Mouse (Mus musculus): Measurements from ENCODE around the gene Fbxl15. TPM values are rescaled to one million over a fixed set of nuclear protein-coding genes. Genes with fewer than 3 reads are reported as not detected.

Fbxl15 gene
- polyA plus RNA-seq, 2 experiments from 2014 or later, result 5.6 to 6.9 TPM

DNA sequence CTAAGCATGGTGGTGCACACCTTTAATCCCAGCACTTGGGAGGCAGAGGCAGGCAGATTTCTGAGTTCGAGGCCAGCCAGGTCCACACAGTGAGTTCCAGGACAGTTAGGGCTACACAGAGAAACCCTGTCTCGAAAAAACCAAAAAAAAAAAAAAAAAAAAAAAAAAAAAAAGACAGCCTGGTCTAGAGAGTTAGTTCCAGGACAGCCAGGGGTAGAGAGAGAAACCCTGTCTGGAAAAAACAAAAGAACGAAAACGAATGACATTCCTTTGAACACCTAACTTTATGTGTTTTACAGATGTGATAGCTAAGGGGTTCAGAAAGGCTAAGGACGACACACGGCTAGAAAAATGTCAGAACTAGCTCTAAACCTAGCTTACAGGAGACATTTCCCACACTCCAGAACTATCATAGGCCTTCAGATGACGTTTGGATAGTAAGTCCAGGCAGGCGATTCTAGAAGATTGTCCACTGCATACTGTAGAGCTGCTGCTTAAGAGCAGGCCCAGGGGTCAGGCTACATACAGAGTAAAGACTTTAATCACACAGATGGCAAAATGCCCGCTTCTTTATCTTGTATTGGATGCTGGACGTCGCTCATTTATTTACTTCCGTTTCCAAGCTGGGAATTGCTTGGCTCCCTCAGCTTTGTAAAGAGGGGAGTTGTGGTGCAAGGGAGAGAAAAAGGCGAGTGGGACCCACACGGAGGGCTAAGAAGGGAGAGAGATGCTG is 20.1 kb downstream of the Fbxl15 start:
- peak; percentile 5 for ATAC-seq

DNA sequence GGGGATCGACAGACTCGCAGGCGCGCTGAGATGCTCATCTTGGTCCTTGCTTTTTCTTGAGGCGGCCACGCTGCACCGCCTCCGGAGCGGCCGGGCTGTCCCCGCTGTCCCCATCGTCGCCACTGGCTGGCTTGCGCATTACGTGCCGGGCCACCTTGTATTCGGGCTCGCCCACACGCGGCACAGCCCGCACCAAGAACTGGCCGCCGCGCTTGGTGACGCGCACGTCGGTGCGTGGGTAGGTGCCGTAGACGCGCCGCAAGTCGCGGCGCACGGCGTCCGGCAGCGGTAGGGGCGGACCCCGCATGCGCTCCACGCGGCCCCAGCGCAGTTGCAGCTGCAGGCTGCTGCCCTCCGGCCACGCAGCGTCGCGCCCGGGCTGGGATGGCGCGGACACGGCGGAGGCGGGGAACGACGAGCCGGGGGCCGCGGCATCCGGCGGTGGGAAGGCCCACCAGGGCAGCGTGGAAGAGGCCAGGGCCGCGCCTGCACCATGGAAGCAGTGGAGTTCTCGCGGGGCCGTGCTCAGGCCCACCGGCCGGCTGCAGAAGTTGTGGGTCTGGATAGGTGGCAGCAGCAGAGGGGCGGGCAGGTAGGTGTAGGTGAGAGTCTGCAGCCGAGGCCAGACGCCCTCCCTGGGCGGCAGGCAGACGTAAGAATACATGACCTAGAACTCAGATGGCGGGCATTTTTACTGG is 20.9 kb downstream of the Fbxl15 start:
- ATAC-seq, result peak; percentile 89

DNA sequence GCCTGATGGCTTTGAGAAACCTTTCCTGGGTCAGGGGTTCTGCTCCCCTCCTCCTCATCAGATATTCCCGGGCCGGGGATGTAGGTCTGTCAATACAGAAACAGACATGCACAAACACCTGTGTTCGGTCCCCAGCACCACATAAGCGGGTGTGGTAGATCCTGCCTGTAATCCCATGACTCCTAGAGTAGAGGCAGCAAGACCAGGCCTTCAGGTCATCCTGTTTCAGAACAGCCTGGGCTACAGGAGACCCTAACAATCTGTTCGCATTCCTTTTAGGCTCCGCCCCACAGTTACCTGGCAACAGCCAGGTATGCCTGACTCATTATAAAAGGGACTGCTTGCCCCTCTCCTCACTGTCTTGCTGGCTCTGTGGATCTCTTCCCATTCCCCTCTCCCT is 21.6 kb downstream of the Fbxl15 start:
- ATAC-seq, result no peak

DNA sequence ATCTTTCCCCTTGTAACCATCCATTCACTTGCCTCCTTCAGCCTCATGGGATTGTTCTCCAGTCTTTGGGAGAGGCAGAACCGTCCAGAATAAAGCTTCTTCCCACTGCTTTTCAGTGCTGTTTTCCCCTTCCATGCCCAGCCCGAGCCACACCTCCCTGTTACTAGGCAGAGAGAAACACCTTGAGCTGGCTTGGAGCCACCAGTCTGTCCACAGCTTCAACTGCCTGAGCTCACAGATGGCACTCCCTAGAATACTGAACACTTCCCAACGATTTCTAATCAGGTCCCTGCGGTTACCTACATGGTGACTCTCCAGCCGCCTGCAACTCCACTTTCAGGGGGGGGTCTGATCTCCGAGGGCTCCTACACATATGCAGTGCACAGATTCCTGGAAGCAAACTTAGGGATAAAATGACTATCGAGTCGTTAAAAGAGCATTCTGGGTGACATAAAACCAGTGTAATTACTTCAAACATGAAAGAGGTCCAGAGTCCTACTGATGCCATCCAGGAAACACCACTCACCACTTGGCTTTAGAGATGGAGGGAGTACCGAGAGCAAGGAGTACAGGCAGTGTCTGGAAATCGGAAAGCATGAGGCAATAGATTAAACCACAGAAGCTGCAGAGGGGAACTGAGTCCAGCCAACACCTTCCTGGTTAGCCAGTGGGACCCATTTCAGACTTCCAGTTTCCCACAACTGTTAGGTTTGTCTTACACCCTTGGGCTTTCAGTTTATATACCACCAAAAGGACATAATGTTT is 22.4 kb downstream of the Fbxl15 start, which contains the start of gene 2310034G01Rik:
TSS of gene 2310034G01Rik (minus strand) at position 135 of the 765 bp plus-strand sequence.
- no peak for ATAC-seq

DNA sequence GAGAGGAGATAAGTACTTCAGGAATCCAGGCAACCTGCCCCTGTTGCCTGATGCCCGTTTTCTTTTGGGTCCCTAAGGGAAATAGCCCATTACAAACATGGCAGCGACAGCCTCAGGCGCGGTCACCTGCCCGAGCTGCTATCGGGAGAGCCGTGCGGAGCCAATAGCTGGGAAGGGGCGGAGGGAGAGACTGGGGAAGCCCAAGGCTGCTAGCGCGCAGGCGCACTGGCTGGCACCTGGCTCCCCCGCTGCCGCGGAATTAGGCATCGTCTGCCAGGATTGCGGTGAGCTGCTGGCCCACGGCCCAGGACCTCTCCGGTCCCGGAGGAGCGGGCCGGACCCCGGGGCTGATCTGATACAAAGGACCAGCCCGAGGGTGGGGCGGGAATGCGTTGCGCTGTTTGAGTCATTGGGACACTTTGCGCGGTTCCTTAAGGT is 28.7 kb downstream of the Fbxl15 start:
- ATAC-seq, result peak; percentile 83

DNA sequence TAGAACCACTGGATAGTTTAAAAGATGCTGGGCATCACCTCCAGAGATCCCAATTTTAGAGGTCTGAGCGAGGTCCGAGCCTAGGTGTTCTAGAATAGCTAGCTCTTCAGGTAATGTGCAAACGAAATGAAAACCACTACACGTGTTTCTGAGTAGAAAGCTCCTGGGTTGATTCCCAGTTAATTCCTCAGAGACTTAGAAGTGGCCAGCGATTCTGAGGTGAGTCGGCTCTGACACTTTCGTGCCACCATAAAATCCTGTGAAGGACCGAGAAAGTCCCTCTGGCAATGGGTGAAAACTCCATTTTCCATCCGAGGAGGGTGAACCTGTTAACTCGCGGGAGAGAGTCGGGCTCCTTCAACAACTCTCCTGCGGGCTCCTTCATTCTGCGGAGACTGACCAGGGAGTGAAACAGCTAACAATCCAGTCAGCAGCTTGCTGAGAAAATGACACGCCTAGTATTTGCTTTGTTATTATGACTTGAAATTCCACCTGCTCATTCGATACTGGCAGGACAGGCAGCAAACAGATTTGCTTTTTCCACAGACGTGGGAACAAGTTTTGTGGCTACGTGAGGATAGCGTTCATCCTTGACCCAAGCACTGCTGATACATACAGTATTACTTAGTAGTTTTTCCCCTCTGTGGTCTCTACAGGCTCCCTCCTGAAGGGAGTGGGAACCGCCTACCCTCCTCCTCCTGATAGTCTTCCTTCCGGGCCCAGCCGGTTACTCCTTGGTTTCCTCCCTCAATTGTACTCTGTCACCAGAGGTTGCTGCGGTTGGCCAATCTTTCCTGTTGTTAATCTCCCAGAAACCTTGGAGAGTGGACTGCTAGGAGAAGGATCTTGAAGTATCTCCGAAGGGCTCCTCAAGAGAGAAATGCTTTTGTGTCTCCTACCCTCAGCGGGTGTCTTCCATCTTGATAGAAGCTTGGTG is 29.6 kb downstream of the Fbxl15 start:
- no peak for ATAC-seq

DNA sequence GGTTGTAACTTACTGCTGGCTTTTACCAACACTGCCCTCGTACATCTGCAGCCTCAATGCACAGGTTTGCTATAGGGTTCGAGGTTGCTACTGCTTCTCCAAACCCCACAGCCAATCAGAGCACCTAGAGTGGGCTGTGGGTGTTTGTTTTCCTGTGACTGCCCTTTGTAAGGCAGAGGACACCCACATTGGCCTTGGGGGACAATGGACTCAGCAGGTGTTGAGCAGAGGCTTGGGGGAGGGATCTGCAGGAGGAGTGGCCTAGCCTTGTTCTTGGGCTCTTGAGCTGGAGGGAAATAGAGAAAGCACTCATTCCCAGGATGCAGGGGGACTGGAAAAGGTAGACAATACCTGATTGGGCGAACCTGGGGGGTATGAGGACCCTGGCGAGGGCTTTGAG is 30.4 kb downstream of the Fbxl15 start:
- no peak for ATAC-seq

DNA sequence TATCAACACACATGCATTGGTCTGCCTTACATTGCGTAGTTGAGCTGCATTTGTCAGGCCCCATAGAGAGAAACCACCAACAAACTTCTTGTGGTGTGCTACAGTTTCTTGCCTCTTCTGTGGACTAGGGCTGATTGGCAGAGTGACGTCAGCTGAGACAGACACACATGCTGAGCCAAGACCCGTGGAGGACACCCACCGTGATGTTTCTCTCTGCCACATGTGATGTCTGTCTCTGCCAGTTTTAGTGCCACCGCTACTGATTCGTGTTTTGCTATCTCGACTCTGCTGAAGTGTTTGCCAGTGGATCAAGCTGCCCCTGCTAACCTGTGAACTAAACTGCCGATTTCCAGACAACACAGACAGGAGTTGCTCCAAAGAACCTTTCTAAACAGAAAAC is 34.1 kb downstream of the Fbxl15 start:
- ATAC-seq, result no peak

DNA sequence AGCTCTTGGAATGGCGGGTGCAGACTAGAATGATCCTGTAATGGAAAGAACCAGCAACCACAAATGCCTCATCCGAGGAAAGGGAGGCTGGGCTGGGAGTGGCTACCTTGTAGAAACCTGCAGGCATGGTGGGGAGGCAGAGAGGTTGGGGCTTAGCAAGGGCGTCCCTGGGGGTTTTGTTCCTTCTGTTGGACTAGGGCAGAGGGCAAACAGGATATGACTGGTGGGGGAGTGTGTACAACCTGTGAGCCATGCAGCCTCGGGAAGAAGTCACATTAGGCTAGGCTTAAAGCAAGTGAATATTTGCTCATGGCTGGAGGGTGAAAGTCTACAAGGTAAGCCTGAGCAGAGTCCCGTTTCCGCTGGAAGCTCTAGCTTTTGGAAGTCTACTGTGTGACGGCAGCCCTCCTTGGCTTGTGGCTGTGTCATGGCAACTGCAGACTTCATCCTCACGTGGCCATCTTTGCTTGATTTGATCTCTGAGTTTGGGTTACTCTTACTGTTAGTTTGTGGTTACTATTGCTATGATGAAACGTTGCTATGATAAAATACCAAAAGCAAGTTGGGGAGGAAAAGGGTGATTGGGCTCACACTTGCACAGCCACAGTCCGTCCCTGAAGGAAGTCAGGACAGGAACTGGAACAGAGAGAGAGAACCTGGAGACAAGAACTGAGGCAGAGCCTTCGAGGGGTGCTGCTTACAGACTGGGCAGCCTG is 35.5 kb downstream of the Fbxl15 start:
- no peak for ATAC-seq

DNA sequence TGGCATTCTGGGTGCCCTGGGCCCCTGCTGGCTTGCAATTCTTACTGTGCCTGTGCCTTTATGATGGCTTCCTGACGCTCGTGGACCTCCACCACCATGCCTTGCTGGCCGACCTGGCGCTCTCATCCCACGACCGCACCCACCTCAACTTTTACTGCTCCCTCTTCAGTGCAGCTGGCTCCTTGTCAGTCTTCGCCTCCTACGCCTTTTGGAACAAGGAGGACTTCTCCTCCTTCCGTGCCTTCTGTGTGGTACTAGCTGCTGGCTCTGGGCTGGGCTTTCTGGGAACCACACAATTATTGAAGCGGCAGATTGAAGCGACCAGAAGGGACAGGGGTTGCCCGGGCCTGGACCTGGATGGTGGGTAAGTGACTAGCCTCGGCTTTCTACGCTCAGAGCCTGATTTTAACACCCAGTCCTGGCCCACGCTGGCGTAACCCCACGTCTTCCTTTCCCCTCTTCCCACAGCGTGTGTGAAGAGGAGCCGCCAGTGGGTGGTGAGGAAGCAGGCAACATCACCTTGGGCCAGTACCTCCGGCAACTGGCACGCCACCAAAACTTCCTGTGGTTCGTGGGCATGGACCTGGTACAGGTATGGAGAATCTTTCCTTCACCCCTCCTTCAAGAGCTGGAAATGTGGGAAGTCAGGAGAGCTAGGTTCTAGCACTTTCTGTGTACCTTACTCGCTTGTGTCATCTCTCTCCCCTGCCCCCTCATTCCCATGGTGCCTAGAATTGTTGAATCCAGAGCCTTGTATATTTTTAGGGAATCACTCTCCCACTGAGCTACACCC is 40.0 kb downstream of the Fbxl15 start:
- no peak for ATAC-seq

DNA sequence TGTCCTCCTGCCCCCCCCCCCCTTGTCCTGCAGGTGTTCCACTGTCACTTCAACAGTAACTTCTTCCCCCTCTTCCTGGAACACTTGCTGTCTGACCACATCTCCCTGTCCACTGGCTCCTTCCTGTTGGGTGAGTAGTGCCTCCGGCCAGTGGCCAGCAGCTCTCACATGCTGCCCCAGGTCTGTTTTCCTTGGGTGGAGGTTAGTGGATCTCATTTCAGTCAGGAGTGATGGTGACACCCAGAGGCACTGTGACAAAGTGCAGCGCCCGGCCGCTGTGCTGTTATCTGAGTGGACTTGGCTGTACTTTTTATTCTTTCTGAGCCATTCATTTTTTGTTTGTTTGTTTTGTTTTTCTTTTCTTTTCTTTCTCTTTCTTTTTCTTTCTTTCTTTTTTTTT is 41.2 kb downstream of the Fbxl15 start:
- no peak for ATAC-seq

DNA sequence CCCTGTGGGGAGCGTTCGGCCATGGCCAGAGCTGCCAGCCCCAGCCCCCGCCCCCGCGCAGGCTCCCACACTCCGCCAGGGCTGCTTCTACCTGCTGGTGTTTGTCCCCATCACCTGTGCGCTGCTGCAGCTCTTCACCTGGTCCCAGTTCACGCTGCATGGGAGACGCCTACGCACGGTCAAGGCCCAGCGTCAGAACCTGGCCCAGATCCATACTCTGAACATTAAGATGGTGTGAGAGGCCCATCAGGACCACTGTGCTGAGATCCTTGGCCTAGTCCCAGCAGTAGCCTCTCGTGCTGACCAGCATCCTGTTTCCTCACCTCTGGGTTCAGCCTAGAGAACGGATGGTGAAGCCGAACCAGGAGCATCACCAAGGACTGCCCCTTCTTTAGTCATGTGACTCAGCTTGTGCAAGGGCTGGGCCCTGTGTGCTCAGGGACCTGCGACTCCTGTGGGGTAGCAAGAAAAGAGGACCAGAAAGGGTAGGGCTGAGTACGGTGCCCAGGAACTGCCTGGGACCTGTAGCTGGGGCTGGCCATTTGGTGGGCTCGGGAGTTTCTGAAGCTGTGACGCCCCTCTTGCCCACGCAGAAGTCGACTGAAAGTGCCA is 46.6 kb downstream of the Fbxl15 start:
- no peak for ATAC-seq

DNA sequence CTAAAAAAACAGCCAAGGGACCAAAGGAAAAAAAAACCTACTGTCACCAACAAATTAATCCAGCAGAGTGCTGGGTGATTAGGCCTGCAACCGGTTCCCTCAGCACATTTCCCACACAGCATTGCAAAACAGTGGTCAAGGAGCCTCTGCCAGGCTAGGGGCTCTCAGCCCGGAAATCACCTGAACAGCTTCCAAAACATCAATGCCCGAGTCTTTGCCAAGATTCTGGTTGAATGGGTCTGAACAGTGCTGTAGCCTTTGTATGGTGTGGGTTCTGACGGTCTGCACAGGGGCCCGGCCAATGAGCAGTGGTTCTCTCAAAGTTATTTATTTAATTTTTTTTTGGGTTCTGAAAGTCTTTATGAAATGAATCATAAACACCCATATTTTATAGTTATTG is 47.5 kb downstream of the Fbxl15 start:
- no peak for ATAC-seq

DNA sequence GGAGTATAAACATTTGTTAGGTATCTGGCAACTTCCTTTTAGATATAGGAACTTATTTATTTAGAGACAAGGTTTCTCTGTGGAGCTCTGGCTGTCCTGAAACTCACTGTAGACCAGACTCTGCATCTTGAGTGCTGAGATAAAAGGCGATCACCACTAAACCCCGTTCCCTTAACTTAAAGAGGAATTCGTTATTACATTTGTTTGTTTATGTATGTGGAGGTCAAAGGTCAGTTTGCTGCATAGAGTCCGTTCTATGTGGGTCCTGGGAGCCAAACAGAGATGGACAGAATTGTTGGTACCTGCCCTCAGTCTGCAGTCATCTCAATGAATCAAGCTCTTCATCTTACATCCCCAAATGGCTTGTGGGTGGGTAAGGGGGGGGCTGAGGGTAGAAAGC is 47.9 kb downstream of the Fbxl15 start:
- ATAC-seq, result no peak

Other genes with a start within 250 kb of the Fbxl15 start
- gene Elovl3, start 196.3 kb upstream of the Fbxl15 start, polyA plus RNA-seq (2017; shearing (Covaris generic)), result not detected
- not detected for gene Pitx3, start 179.9 kb upstream of the Fbxl15 start, polyA plus RNA-seq (2017; shearing (Covaris generic))
- 10 to 100 TPM; 23.9 to 30.5 TPM for gene Gbf1, start 175.7 kb upstream of the Fbxl15 start, polyA plus RNA-seq (2017; shearing (Covaris generic))
- gene Nfkb2, start 23.9 kb upstream of the Fbxl15 start, polyA plus RNA-seq (2017; shearing (Covaris generic)), result 10 to 100 TPM; 19.7 to 30.4 TPM
- 1 to 10 TPM; 3.4 to 4.5 TPM for gene Psd, start 1.0 kb upstream of the Fbxl15 start, polyA plus RNA-seq (2017; shearing (Covaris generic))
- 10 to 100 TPM; 40.7 to 52.4 TPM for gene Cuedc2, start 10.5 kb downstream of the Fbxl15 start, polyA plus RNA-seq (2017; shearing (Covaris generic))
- gene Mfsd13a, start 12.9 kb downstream of the Fbxl15 start, polyA plus RNA-seq (2017; shearing (Covaris generic)), result 1 to 10 TPM; 3.9 to 7.1 TPM
- not detected for gene 2310034G01Rik, start 22.1 kb downstream of the Fbxl15 start, polyA plus RNA-seq (2017; shearing (Covaris generic))
- gene Actr1a, start 67.6 kb downstream of the Fbxl15 start, polyA plus RNA-seq (2017; shearing (Covaris generic)), result 10 to 100 TPM; 86.1 to 87.6 TPM
- gene Sufu, start 68.7 kb downstream of the Fbxl15 start, polyA plus RNA-seq (2017; shearing (Covaris generic)), result 10 to 100 TPM in 1 of 2 experiments, 1 to 10 TPM in 1; 9.4 to 12.2 TPM
- 10 to 100 TPM; 15.8 to 21.3 TPM for gene Trim8, start 173.5 kb downstream of the Fbxl15 start, polyA plus RNA-seq (2017; shearing (Covaris generic))
- gene Arl3, start 245.0 kb downstream of the Fbxl15 start, polyA plus RNA-seq (2017; shearing (Covaris generic)), result 10 to 100 TPM; 22.1 to 24.5 TPM
- gene Sfxn2, start 245.2 kb downstream of the Fbxl15 start, polyA plus RNA-seq (2017; shearing (Covaris generic)), result 1 to 10 TPM; 4.3 to 6.9 TPM